Mouse (Mus musculus): ENCODE measurements at regions not wholly inside any gene's neighbourhood (a gene's known extent, or its start where the extent isn't known, plus 50 kb on each side); places are given as distances from the start of the nearest gene placed in this dataset.

DNA sequence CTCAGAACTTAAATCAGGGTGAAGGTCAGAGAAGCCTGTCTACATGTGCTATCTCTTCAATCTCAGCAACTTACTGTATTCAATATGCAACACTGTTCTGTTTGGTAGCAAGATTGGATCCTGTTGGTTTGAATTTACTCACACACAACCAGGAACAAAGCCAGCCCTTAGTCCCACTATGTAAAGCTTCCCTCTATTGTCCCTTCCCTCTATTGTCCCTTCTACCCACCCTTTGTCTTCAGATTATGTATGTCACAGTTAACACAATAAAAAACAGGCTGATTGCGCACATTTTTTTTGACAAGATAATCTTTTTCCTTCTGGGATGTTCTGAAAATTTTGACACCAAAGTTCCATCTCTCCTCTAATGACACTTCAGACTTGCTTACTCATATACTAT is 280.4 kb downstream of the Lrriq3 start:
- WGBS: 38% methylated on average over 1 of the region's 1 CpGs
- H3K4me1 ChIP-seq (replicated peaks): no peaks in the 10 kb centered on the region

DNA sequence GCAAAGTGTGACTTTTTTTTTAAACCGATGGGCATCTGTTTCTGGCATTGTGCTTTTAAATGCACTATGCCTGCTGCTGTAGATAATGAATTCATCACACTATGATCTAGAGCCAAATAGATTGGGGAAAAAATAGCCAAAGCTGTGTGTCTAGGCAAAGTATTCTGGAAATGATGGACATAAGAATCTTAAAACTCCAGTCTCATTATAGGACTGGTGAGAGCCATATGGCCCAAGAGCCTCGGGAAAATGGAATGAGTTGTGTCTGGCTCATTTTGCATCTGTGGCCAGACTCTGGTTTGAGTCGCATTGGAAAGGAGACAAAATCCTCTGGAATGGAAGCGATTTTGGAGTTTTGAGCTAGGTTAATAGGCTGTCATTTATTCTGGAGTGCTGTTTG is 288.7 kb downstream of the Lrriq3 start:
- no peak overlapping the region for H3K4me2 ChIP-seq
- H3K27me3 ChIP-seq: no peaks in the 10 kb centered on the region
- no peak overlapping the region for H3K27ac ChIP-seq (replicated peaks)
- no peak overlapping the region for H3K9ac ChIP-seq
- no peaks in the 10 kb centered on the region for H3K9me3 ChIP-seq
- WGBS: 76% methylated on average over 4 of the region's 4 CpGs
- no peak for ATAC-seq (ENCODE audit: low FRiP score, low read depth)
- no peaks in the 10 kb centered on the region for H3K36me3 ChIP-seq
- H3K4me1 ChIP-seq (replicated peaks): no peaks in the 10 kb centered on the region
- no peak overlapping the region for H3K4me3 ChIP-seq

More for the DNA sequence above, 280.4 kb downstream of the Lrriq3 start:
- Histone ChIP-seq H3K27ac (replicated peaks) (no peak overlapping the region), H3K36me3 (no peaks in the 10 kb centered on the region), H3K4me2 (no peak overlapping the region), H3K9ac (no peak overlapping the region), H3K9me3 (no peaks in the 10 kb centered on the region), H3K27me3 (no peaks in the 10 kb centered on the region), H3K4me3 (no peak overlapping the region)
- no peak for ATAC-seq (ENCODE audit: low FRiP score, low read depth)

DNA sequence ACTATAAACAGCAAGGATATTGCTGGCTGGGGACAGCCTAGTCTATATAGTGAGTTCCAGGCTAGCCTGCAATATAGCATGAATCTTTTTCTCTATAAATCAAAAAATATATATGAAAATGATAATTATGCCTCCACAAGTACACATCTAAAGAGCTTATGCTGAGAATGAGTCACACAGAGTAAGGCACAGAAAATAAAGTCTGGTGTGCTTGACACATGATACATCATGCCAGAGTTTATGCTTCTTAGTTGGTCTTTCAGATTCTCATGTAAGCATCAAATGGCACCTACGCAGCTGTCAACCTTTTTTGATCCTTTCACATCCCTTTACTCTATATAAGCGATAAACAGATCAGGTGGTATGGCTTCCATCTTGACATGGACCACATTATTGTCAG is 289.6 kb downstream of the Lrriq3 start:
- no peak overlapping the region for H3K4me3 ChIP-seq
- H3K4me1 ChIP-seq (replicated peaks): no peaks in the 10 kb centered on the region
- no peak overlapping the region for H3K27ac ChIP-seq (replicated peaks)
- no peak overlapping the region for H3K4me2 ChIP-seq
- no peaks in the 10 kb centered on the region for H3K9me3 ChIP-seq
- ATAC-seq (ENCODE audit: low FRiP score, low read depth): no peak
- 93% methylated on average over 2 of the region's 2 CpGs for WGBS
- no peaks in the 10 kb centered on the region for H3K27me3 ChIP-seq
- H3K9ac ChIP-seq: no peak overlapping the region
- H3K36me3 ChIP-seq: no peaks in the 10 kb centered on the region

DNA sequence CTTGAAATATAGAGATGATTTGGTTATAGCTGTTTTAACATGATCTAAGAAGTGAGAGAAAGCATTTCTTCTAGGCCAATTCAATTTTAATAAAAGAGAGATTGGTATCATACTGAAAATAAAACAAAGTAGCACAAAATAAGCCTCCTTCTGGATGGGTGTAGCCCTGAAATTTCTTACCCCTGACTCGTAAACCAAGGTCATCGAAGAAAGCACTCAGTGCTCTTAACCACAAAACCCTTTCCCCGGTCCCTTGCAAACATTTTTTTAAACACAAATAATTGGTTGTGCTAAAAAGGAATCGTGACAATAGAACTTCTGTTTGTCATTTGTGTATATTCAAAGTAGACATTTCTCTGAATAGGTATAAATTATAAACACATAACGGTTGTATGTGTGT is 297.4 kb downstream of the Lrriq3 start:
- no peak overlapping the region for H3K4me2 ChIP-seq
- no peak overlapping the region for H3K4me3 ChIP-seq
- H3K27me3 ChIP-seq: no peaks in the 10 kb centered on the region
- no peaks in the 10 kb centered on the region for H3K9me3 ChIP-seq
- H3K27ac ChIP-seq (replicated peaks): no peak overlapping the region
- no peak overlapping the region for H3K9ac ChIP-seq
- WGBS: 93% methylated on average over 5 of the region's 5 CpGs
- no peaks in the 10 kb centered on the region for H3K4me1 ChIP-seq (replicated peaks)
- ATAC-seq (ENCODE audit: low FRiP score, low read depth): no peak
- H3K36me3 ChIP-seq: no peaks in the 10 kb centered on the region

DNA sequence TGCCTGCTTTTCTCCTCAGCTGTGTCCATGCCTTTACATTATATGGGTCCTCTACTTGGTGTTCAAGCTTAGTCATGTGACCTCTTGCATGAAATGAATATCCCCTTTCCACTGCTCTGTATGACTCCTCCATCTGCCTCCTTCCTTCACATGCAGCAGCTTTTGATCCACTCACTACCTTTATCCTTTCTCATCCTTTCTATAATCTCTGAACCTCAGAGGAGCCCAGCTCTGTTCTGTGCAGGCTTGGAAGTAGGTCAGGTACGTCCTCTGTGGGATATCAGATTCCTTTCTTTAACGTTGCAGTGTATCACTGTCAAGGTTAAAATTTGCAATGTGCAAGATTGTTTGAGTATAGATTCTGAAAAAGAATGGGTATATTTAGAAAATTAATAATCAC is 302.9 kb downstream of the Lrriq3 start:
- WGBS: 86% methylated on average over 2 of the region's 2 CpGs
- H3K4me1 ChIP-seq (replicated peaks): no peaks in the 10 kb centered on the region
- ATAC-seq (ENCODE audit: low FRiP score, low read depth): no peak
- H3K9ac ChIP-seq: no peak overlapping the region
- H3K4me3 ChIP-seq: no peak overlapping the region
- H3K9me3 ChIP-seq: no peaks in the 10 kb centered on the region
- H3K4me2 ChIP-seq: no peak overlapping the region
- H3K27me3 ChIP-seq: no peaks in the 10 kb centered on the region
- H3K27ac ChIP-seq (replicated peaks): no peak overlapping the region
- H3K36me3 ChIP-seq: no peaks in the 10 kb centered on the region

DNA sequence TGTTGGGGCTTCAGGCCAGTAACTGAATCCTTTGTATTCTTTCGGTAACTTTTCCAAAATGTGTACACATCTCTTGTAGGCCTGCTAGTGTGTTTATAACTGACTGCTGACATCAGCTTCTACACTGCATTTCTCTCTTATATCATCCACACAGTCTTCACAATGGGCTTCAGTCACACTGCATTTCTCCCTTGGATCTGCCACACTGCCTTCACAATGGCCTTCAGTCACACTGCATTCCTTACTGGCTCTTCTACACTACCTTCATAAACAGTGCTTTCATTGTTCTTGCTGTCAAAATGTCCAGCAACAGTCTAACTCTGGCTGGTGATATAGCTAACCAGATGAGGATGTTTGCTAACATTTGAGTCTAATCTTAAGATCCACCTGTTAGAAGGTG is 308.5 kb downstream of the Lrriq3 start:
- Histone ChIP-seq H3K27me3 (no peaks in the 10 kb centered on the region), H3K4me3 (no peak overlapping the region), H3K27ac (replicated peaks) (no peak overlapping the region), H3K9me3 (no peaks in the 10 kb centered on the region), H3K4me1 (replicated peaks) (no peaks in the 10 kb centered on the region), H3K36me3 (no peaks in the 10 kb centered on the region), H3K9ac (no peak overlapping the region), H3K4me2 (no peak overlapping the region)
- no peak for ATAC-seq (ENCODE audit: low FRiP score, low read depth)
- 60% methylated on average over 1 of the region's 1 CpGs for WGBS

GRCm38 (mm10) chr3:155408907-155409306 is 315.7 kb downstream of the Lrriq3 start:
- Histone ChIP-seq H3K27ac (replicated peaks) (no peak overlapping the region), H3K9me3 (no peaks in the 10 kb centered on the region), H3K4me1 (replicated peaks) (peaks cover 7% of the 10 kb centered on the region; the same call in 1 of the 2 replicates), H3K27me3 (no peaks in the 10 kb centered on the region), H3K4me2 (no peak overlapping the region), H3K4me3 (no peak overlapping the region), H3K9ac (no peak overlapping the region), H3K36me3 (no peaks in the 10 kb centered on the region)
- 0 out of 2 replicates have a peak, but pooled peaks have one; percentile 38 for ATAC-seq (ENCODE audit: low FRiP score, low read depth)
- WGBS: 19% methylated on average over 2 of the region's 2 CpGs

GRCm38 (mm10) chr3:155409371-155409770 is 316.1 kb downstream of the Lrriq3 start:
- H3K9me3 ChIP-seq: no peaks in the 10 kb centered on the region
- H3K4me1 ChIP-seq (replicated peaks): peaks cover 7% of the 10 kb centered on the region; the same call in 1 of the 2 replicates
- WGBS: 65% methylated on average over 2 of the region's 2 CpGs
- H3K27ac ChIP-seq (replicated peaks): no peak overlapping the region
- H3K27me3 ChIP-seq: no peaks in the 10 kb centered on the region
- H3K36me3 ChIP-seq: no peaks in the 10 kb centered on the region
- no peak overlapping the region for H3K4me3 ChIP-seq
- no peak overlapping the region for H3K4me2 ChIP-seq
- H3K9ac ChIP-seq: no peak overlapping the region
- 0 out of 2 replicates have a peak, but pooled peaks have one; percentile 15 for ATAC-seq (ENCODE audit: low FRiP score, low read depth)

- Histone ChIP-seq H3K4me3 (no peak overlapping the region), H3K9ac (no peak overlapping the region), H3K4me2 (no peak overlapping the region), H3K36me3 (no peaks in the 10 kb centered on the region), H3K27ac (replicated peaks) (no peak overlapping the region), H3K4me1 (replicated peaks) (peaks cover 7% of the 10 kb centered on the region; the same call in 1 of the 2 replicates), H3K27me3 (no peaks in the 10 kb centered on the region), H3K9me3 (no peaks in the 10 kb centered on the region)
- no peak for ATAC-seq (ENCODE audit: low FRiP score, low read depth)
- WGBS: 56% methylated on average over 2 of the region's 2 CpGs
These were observed 316.6 kb downstream of the Lrriq3 start for GRCm38 (mm10) chr3:155409867-155410266.

GRCm38 (mm10) chr3:155459701-155460481 is 366.7 kb downstream of the Lrriq3 start:
- ATAC-seq (ENCODE audit: low FRiP score, low read depth): peak; percentile 81; the same call in 1 of the 2 replicates
- H3K4me2 ChIP-seq: peak overlapping the region; percentile 12

GRCm38 (mm10) chr3:155462095-155462494 is 368.9 kb downstream of the Lrriq3 start:
- no peak overlapping the region for H3K4me3 ChIP-seq
- ATAC-seq (ENCODE audit: low FRiP score, low read depth): no peak
- WGBS: 77% methylated on average over 4 of the region's 4 CpGs
- H3K27ac ChIP-seq (replicated peaks): no peak overlapping the region
- H3K27me3 ChIP-seq: no peaks in the 10 kb centered on the region
- H3K4me2 ChIP-seq: no peak overlapping the region
- no peaks in the 10 kb centered on the region for H3K9me3 ChIP-seq
- no peaks in the 10 kb centered on the region for H3K36me3 ChIP-seq
- H3K9ac ChIP-seq: no peak overlapping the region
- H3K4me1 ChIP-seq (replicated peaks): peaks cover 7% of the 10 kb centered on the region; the same call in 1 of the 2 replicates

More at GRCm38 (mm10) chr3:155459701-155460481, 366.7 kb downstream of the Lrriq3 start:
- WGBS: 48% methylated on average over 16 of the region's 16 CpGs
- Histone ChIP-seq H3K27me3 (no peaks in the 10 kb centered on the region), H3K4me1 (replicated peaks) (peaks cover 7% of the 10 kb centered on the region; the same call in 1 of the 2 replicates), H3K36me3 (no peaks in the 10 kb centered on the region), H3K9ac (no peak overlapping the region), H3K27ac (replicated peaks) (peak overlapping the region; percentile 37; the same call in 1 of the 2 replicates), H3K4me3 (no peak overlapping the region), H3K9me3 (no peaks in the 10 kb centered on the region)

- no peak overlapping the region for H3K27ac ChIP-seq (replicated peaks)
- no peak overlapping the region for H3K4me2 ChIP-seq
- WGBS: 96% methylated on average over 2 of the region's 2 CpGs
- no peaks in the 10 kb centered on the region for H3K27me3 ChIP-seq
- H3K4me1 ChIP-seq (replicated peaks): no peaks in the 10 kb centered on the region
- H3K36me3 ChIP-seq: no peaks in the 10 kb centered on the region
- H3K9ac ChIP-seq: no peak overlapping the region
- no peak for ATAC-seq (ENCODE audit: low FRiP score, low read depth)
- H3K4me3 ChIP-seq: no peak overlapping the region
- H3K9me3 ChIP-seq: no peaks in the 10 kb centered on the region
These were observed 377.5 kb downstream of the Lrriq3 start for GRCm38 (mm10) chr3:155470742-155471141.

Data from hindbrain, embryonic 15.5 days (tissue).